Mouse (Mus musculus) MN1 (cell line): ENCODE results near the gene Egln2.

Experiments
- DNase-seq: peaks from one replicate; pipeline ENCODE4 v3.0.0-alpha.2; 2016; ENCODE audit warnings: low spot score

The Egln2 gene

GRCm38 (mm10) chr7:27131387-27131786 lies 35.2 kb downstream of the Egln2 start:
- no peak for DNase-seq

GRCm38 (mm10) chr7:27130521-27131370 lies 35.9 kb downstream of the Egln2 start:
- no peak for DNase-seq

DNA sequence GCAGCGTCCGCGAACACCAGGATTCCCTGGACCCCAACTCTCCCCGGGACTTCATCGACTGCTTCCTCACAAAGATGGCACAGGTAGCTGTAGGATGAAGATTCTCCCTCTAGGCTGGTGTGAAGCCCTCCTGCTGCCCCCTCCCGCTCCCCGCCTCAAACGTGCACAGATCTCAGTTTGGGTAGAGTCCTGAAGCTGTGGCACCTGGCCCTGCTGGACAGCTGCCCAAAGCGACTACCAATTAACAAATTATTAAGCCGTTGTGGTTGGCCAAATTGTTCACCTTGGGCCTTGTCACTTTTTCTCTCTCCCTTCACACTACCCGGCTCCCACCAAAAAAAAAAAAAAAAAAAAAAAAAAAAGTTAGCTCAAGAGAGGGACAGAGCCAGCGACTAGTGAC lies 36.8 kb downstream of the Egln2 start:
- no peak for DNase-seq

DNA sequence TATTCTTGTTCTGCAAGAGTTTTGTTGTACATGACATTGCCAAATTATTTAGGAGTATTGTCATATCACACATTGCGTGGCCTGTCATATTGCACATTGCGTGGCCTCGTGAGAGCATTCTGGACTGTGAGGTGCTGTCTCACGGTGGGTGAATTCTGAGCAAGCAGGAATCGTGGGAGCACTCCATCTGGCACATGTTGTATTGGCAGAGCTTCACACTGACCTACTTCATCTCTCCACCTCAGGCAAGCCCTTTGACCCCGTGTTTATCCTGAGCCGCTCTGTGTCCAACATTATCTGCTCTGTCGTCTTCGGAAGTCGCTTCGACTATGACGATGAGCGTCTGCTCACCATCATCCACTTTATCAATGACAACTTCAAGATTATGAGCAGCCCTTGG lies 37.7 kb downstream of the Egln2 start:
- no peak for DNase-seq

DNA sequence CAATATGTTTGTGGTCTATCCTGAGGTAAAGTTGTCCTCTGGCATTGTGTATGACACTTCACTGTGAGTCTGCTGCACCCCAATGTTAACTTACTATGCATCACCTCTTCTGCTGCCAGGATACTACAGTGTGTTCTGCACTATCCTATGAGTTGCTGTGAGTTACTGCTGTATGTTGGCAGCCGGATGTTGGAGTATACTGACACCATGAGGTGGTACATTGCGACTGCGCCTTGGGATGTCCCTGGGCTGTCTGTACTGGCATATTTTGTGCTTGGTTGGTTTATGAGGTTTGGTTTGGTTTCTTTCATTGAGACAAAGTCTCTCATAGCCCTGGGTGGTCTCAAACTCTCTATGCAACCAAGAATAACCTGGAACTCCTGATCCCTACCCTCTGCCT lies 38.4 kb downstream of the Egln2 start:
- DNase-seq: no peak

GRCm38 (mm10) chr7:27124969-27125368 lies 41.6 kb downstream of the Egln2 start:
- no peak for DNase-seq

DNA sequence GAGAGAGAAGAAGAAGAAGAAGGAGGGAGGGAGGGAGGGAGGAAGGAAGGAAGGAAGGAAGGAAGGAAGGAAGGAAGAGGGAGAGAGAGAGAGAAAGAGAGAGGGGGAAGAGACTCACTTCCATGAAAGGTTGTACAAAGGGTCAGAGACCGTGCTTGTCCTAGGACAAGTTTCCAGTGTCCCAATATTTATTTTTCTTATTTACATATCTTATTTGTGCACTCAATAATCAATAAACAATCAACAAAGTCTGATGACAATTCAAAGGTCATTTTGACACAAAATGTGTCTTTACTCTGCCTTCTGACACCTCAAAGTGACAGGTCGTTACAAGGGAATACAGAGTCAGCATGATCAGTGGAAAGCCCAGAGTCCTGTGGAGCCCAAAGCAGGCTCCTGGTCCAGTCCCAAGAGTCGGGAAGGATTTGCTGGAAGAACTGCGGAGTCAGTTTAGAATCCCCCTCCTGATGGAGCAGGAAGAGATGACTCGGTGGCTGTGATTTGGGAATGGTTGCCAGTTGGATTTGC lies 42.2 kb downstream of the Egln2 start:
- no peak for DNase-seq

GRCm38 (mm10) chr7:27119676-27120075 lies 46.9 kb downstream of the Egln2 start, which contains the start of gene Cyp2f2:
Cyp2f2 (plus strand) TSS chr7:27119909.
- no peak for DNase-seq

DNA sequence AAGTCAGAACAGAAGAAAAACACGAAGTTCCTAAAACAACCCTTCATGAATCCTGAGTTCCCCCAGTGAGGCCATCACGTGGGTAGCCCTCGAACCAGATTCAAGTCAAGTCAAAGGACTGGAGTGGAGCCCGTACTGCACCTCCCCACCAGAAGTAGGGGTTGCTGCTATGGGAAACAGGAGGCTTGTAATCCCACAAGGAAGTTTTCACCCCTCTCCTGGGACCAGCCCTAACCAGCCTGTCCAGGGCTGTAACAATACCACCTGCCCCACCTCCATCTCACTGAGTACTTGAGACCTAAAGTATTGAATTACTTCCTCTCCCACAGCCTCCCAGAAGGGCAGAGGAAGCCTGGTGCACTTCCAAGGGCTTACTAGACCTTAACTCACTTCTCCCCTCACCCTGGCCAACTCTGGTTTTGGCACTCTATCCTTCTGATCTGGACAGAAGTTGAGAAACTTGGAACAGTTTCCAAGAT lies 48.5 kb downstream of the Egln2 start:
- DNase-seq: no peak

GRCm38 (mm10) chr7:27111987-27112386 lies 54.6 kb downstream of the Egln2 start:
- DNase-seq: no peak

DNA sequence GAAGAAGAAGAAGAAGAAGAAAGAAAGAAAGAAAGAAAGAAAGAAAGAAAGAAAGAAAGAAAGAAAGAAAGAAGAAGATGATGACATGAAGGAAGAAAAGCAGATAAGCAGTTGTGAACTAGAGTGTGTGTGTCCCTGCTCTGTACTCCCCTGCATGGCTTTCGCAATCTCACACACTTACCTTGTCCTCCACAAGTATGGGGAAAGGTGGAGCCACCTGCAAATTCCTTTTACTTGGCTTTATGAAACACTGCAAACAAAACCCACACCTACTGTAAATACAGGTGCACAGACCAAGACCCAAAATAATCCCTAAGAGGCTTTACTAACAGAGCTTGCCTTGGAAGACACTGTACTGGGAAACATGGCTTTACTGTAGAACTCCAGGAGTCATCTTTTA lies 55.6 kb downstream of the Egln2 start:
- no peak for DNase-seq

DNA sequence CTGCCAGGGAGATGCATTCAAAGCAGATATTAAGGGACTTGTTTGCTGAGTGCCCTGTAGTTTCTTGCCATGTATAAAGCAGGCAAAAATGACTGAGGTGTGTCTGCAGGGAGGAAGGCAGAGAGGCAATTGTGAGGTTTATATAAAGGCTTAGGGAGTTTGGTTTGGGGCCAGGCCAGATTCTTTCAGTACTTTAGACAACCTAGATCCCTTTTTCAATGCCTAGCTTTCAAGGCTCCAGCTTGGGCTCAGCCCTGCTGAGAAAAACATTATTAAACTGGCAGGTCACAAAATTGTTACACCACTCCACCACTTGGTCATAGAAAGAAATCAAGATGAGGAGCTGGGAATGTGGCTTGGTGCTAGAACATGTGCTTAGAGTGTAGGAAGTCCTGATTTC lies 56.3 kb downstream of the Egln2 start:
- DNase-seq: no peak
